Mouse (Mus musculus) testis, adult 2 months (tissue): ENCODE measurements around the gene Ppp1r14b.

ENCODE experiments used
- CTCF ChIP-seq: fragments of 200-500 bp; IDR thresholded peaks from 2 replicates; pipeline ENCODE4 v1.5.1; 2012; ENCODE audit warnings: low read depth, mild to moderate bottlenecking, inconsistent platforms, low read length, moderate library complexity; ENCODE audit not compliant: control insufficient read depth, insufficient read depth, insufficient replicate concordance
- POLR2A ChIP-seq: fragments of 200-500 bp; IDR thresholded peaks from 2 replicates; pipeline ENCODE4 v1.6.1; 2012; ENCODE audit warnings: low read depth, mild to moderate bottlenecking, inconsistent platforms, low read length, moderate library complexity; ENCODE audit not compliant: control insufficient read depth

DNA sequence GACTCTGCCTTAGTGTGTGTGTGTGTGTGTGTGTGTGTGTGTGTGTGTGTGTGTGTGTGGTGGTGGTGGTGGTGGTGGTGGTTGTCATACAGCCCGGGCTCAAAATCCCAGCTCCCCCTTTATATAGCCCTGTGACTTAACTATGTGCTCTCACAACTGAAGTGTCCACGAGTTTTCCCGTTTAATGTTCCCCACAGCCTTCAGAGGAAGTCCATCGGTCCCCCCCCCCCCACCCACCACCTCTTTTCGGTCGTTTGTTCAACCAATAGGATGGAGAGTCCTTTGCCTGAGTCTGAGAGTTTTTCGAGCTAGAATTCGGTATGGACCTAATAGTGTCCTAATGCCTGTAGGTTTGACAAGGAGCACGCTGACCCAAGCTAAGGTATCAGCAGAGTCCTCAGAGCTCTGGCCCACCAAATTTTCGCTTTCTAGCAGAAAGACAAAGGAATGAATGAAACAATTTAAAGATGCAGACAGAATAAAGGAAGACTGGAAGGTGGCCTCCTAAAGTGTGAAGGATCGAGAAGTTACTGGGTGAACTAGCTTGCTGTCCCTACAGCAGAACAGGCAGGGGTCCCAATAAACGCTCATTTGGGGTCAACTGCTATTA, 1.1 kb upstream of the Ppp1r14b start:
- TF ChIP-seq POLR2A (no peak), CTCF (no peak)
